ENCODE assay signal across 18 mouse cellular contexts in genomic region chr5:18347297-18347696, GRCm38 (mm10). TPM values are rescaled to one million over a fixed set of nuclear protein-coding genes. Genes with fewer than 3 reads are reported as not detected.
DNase-seq lines count a peak whose midpoint lies in the region; ATAC-seq lines count a peak whose summit lies in the region.
"Had no signal": no experiment of that assay in that cellular context is flagged by ENCODE, and none has a peak within 500 bp of the region (broad histone marks: within the 10 kb centered on the region; RNA-seq: fewer than 3 reads in every experiment).

No protein-coding gene starts in this region.

- peak; percentile 84 for ATAC-seq in frontal cortex, adult (ENCODE audit: low TSS enrichment)
- ATAC-seq: forebrain, embryonic 14.5 days; forebrain, embryonic 16.5 days had no signal

- peak; percentile 50 for DNase-seq in cerebellum, adult 11-12 months
- DNase-seq in cerebellum, postnatal 10 days: no peak
- DNase-seq in cerebellum, adult 9-10 months: peak; percentile 58
- DNase-seq in cerebellum, postnatal 4 days (ENCODE audit: low spot score in 2 of 2): no peak
- no peak for DNase-seq in frontal cortex, adult 2 months (ENCODE audit: extremely low spot score in 1 of 2, low spot score in 1 of 2)
- DNase-seq in adrenal gland, postnatal 4 days (ENCODE audit: low spot score in 2 of 2): no peak
- DNase-seq: adrenal gland, adult 2 months; adrenal gland, postnatal 10 days; adrenal gland, postnatal 25 days; cerebellum, adult 8-10 months; embryo, embryonic 11 days; gastrocnemius, adult 2 months; gastrocnemius, postnatal 10 days had no signal

RNA-seq across cellular contexts. Expression of gene Gnai1, which starts 12.9 kb away (rescaled TPM):
- 141 and 143 TPM in 2 replicates for polyA plus RNA-seq in frontal cortex, adult 2 months (2012; rRNA removed)
- 10 to 100 TPM; 17.6 to 21.1 TPM for total RNA-seq in adrenal gland, postnatal 4 days (2021)
- total RNA-seq: MEL had no signal
- polyA plus RNA-seq: erythroblast, embryonic 14.5 days had no signal

Comparison
In these comparisons a context has a peak if more than half of its experiments do, and no peak if none do; other contexts are left out.
1. DNase-seq: peak in cerebellum, adult 11-12 months (single experiment) and cerebellum, adult 9-10 months (single experiment); none in cerebellum, postnatal 10 days (0 of 2), cerebellum, postnatal 4 days (0 of 2), frontal cortex, adult 2 months (0 of 2) and adrenal gland, postnatal 4 days (0 of 2).